Mouse (Mus musculus) layer of hippocampus, adult 9-10 months (tissue): ENCODE data around the gene Vmn2r68.

Experiments
- DNase-seq: peaks from one replicate; pipeline ENCODE4 v3.0.0; 2022; ENCODE audit warnings: low spot score

The Vmn2r68 gene

GRCm38 (mm10) chr7:85237683-85238082 lies at the start of gene Vmn2r68:
TSS of gene Vmn2r68 (minus strand) at chr7:85237783.
- no peak for DNase-seq
